Comparison of ENCODE assay signal across 17 mouse cellular contexts in genomic region chr14:14492041-14492440, GRCm38 (mm10).
A peak's percentile ranks its signal among the peaks of the same experiment; 100 is the strongest.
DNase-seq lines count a peak whose midpoint lies in the region; TF ChIP-seq lines count a peak whose summit lies in the region.
"Had no signal": no experiment of that assay in that cellular context is flagged by ENCODE, and none has a peak within 500 bp of the region (broad histone marks: within the 10 kb centered on the region; RNA-seq: fewer than 3 reads in every experiment).

No protein-coding gene starts in this region.

- H3K4me1 ChIP-seq in small intestine, adult 2 months (ENCODE audit: control insufficient read depth, insufficient read depth, insufficient read length, low read length) = peaks cover 9% of the 10 kb centered on the region; the same call in 1 of the 2 replicates
- H3K4me1 ChIP-seq: embryonic facial prominence, embryonic 10.5 days; embryonic facial prominence, embryonic 12.5 days; forebrain, embryonic 13.5 days; forebrain, embryonic 15.5 days had no signal

- H3K36me3 ChIP-seq in small intestine, adult 2 months (ENCODE audit: control insufficient read depth, insufficient read depth, low read length) = no peaks in the 10 kb centered on the region
- H3K36me3 ChIP-seq: embryonic facial prominence, embryonic 10.5 days; embryonic facial prominence, embryonic 12.5 days; forebrain, embryonic 15.5 days had no signal

- DNase-seq in adrenal gland, adult 2 months = peak; percentile 64
- DNase-seq in adrenal gland, postnatal 25 days = no peak
- DNase-seq in adrenal gland, postnatal 10 days = peak; percentile 18
- DNase-seq in adrenal gland, postnatal 14 days = peak; percentile 32
- DNase-seq in frontal cortex, postnatal 10 days (ENCODE audit: low spot score in 2 of 2) = no peak
- DNase-seq in layer of hippocampus, adult 11-12 months (ENCODE audit: low spot score) = no peak
- DNase-seq: cerebellum, adult 11-12 months; cerebellum, adult 2 months; cerebellum, adult 9-10 months; cerebellum, postnatal 10 days; cerebellum, postnatal 25 days; forebrain, postnatal 0 days had no signal

- peak overlapping the region; percentile 40; the same call in 1 of the 2 replicates for H3K27ac ChIP-seq in small intestine, adult 2 months (ENCODE audit: insufficient read depth, low read depth, low read length)
- H3K27ac ChIP-seq: embryonic facial prominence, embryonic 10.5 days; embryonic facial prominence, embryonic 12.5 days; forebrain, embryonic 13.5 days; forebrain, embryonic 15.5 days had no signal

- H3K4me3 ChIP-seq in small intestine, adult 2 months (ENCODE audit: low read depth, low read length) = no peak overlapping the region
- H3K4me3 ChIP-seq: embryonic facial prominence, embryonic 10.5 days; embryonic facial prominence, embryonic 12.5 days; forebrain, embryonic 13.5 days; forebrain, embryonic 15.5 days had no signal

- no peaks in the 10 kb centered on the region for H3K27me3 ChIP-seq in small intestine, adult 2 months (ENCODE audit: control insufficient read depth, insufficient read depth, low read length)
- H3K27me3 ChIP-seq: embryonic facial prominence, embryonic 12.5 days; forebrain, embryonic 13.5 days; forebrain, embryonic 15.5 days had no signal

- TF ChIP-seq POLR2A in small intestine, adult 2 months (IDR thresholded peaks at IDR 0.05; ENCODE audit: low read depth, low read length) = no peak

- TF ChIP-seq CTCF in small intestine, adult 2 months (IDR thresholded peaks at IDR 0.05; ENCODE audit: extremely low read depth, insufficient read length, insufficient replicate concordance, low read depth, low read length) = no peak

Comparison
In these comparisons a context has a peak if more than half of its experiments do, and no peak if none do; other contexts are left out.
1. DNase-seq: peak in adrenal gland, adult 2 months (single experiment), adrenal gland, postnatal 10 days (single experiment) and adrenal gland, postnatal 14 days (single experiment); none in adrenal gland, postnatal 25 days (single experiment), frontal cortex, postnatal 10 days (0 of 2) and layer of hippocampus, adult 11-12 months (single experiment).